Mouse (Mus musculus) ovary, adult 18-20 months (tissue): Measurements from ENCODE around the gene Nkx1-2.

Experiments
- DNase-seq: peaks from one replicate; pipeline ENCODE4 v3.0.0; 2022; ENCODE audit warnings: low spot score, mixed read lengths

Nkx1-2 gene

DNA sequence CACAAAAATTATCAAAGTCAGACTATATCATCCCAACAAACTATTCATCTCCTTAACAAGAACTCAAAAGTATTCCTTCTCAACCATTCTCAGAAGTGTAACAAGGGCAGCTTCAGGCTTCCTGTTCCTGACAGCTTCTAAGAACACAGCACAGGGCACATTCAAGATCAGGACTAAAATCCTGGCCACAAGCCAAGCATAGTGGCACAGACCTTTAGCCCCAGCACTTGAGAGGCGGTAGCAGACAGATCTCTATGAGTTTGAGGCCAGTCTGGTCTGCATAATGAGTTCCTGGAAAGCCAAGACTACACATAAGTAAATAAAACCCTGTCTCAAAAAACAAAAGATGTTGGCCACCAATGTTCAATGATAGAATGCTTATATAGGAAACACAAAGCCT is 33.6 kb downstream of the Nkx1-2 start:
- DNase-seq: no peak

DNA sequence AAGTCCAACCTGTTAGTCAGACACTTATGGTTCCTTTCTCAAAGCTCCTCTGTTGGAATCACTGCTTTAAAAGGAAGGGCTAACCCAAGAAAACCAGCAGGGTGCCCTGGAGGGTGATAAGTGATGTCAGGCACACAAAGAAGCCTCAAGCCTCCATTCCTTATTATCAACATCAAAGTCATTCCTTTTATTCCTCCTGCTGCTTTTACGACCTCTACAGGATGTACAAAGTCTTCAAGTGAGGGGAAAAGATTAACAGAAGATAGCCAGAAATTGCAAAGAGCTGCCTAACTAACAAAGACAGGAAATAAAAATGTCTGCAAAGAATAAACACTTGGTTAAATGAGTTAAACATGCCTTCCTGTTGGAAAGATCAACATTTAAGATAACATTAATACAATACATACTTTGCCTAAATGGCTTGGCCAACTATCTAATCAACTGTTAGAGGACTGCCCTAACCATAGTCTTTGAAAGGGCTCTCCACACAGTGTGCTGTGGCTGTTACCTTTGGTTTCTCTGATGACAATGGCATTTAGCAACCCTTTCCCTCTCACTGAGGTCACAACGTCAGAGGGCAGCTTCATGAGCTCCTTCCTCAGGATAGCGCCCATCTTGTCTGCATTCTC is 40.2 kb downstream of the Nkx1-2 start:
- DNase-seq: no peak

DNA sequence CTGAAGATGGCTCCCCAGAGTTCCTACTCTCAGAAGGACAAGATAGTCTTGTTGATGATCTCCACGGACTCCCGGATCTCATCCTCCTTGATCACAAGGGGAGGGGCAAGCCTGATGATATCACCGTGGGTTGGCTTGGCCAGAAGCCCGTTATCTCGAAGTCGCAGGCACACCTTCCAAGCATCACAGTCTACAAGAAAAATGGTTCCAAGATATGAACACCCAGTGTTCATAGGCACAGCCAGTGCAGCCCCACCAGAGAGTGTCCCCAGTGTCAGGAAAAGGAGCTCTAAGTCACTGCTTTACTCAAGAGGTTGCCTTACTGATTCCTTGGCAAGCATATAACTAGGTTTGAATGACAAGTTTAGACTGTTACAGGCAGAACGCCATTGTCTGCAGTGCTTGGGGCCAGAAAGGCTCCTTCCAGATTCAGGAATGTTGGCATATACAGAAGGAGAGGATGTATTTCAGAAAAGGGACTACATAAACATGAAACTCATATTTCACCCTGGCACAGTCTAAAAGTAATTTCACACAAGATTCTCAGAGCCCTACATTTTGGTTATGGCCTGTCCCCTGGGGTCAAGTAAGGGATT is 41.2 kb downstream of the Nkx1-2 start:
- no peak for DNase-seq

DNA sequence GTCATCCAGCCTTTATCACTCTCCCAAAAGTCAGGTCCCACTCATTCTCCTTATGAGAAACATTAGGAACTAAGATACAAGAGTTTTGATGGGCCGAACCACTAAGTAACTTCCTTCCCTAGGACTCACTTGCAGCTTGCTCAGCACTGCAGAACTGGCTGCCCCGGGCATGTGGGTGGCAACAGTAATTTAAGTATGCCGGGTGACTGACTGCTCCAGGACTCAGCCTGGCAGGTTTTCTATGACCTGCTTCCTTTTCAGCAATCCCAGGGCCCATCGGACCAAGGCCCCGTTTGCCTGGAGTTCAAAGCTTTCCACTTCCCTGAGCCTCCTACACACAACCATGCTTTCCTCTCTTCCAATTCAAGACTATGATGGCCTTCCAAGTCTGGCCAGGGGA is 42.9 kb downstream of the Nkx1-2 start:
- no peak for DNase-seq

DNA sequence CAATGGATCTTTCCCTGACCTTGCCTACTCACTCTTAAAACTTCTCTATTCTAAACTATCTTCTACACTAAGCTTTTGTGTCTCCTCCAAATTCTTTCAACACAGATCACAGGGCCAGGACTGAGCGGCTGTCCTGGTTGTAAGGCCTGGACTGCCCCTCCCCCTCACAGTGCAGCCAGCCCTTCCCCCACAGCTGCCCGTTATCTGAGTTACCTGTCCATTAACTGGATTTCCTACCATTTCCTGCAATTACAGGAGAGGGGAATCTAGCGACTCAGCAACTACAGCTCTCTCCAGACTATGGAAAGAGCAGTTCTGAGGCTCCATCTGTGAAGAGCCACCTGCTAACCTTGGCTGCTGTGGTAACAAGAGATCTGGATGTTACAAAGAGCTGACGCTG is 43.5 kb downstream of the Nkx1-2 start:
- DNase-seq: no peak

DNA sequence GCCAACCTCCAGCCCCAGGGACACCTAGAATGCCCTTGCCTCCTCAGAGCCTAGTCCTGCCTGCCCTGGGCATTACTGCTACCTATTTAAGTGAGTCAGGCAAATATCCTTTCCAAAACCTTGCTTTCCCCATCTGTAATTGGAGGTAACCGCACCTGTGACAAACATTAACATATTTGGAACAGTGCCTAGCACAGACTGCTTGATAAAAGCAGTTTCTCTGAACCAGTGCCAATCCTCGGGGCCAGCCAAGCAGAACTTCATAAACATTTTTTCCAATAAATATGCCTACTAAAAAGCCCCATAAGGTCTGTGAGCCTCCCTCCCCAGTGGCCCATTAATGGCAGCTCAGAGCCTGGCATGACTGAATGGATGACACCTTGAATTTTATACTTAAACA is 45.3 kb downstream of the Nkx1-2 start:
- DNase-seq: no peak

DNA sequence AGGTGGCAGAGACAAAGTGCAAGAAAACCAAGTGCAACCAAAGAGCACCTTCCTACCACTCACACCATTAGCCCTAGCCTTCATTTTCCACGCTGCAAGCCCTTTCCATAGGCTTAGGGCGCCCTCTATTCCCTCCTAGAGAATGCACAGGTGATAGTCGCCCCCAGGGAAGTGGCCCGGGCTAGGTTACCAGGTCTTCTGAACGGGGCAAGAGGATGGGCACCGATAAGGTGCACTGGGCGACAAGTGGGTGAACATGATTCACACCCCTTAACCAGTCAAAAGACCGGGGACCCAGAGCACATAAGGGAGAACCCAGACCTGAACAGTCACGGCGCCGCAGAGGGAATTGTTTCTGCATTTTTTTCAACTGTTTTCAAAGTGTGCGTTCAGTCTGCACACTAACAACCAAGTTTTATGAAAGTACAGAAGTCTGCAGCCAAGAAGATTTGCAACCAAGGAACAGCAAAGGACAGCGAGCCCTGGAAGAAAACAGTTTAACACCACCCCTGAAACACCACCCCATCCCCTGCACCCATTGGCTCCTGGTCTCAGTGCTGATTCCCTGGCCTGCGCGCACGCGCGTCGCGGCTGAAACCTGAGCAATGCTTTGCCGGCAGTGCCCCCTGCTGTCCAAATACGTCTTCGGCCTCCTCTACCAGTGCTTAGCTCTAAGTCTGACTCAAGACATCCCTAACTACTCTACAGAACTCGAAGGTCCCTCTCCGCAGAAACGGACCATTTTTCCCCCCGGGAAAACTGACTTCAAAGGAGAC is 47.9 kb downstream of the Nkx1-2 start:
- DNase-seq: peak; percentile 89

DNA sequence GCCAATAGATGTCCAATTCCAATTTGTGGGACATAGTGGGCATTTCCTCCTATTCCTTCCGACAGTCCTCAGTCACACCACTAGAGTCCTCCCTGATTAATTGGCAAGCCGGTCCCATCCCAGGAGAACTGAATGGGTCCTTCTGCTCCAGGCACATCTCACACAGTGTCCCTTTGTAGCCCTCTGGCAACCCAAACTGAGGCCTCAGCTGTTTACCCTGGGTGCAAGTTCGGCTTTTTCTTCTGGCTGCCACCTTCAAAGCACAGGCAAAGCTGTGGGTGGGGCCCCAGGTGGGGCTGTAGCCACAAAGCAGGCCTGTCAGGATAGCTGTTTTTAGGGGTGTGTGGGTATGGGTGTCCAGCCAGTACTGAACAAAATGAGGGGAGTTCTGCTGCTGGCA is 52.3 kb downstream of the Nkx1-2 start:
- DNase-seq: no peak
